Mouse (Mus musculus): ENCODE results near the gene M1ap.

- TF ChIP-seq CTCF (IDR thresholded peaks at IDR 0.05; ENCODE audit: low read depth): no peak
- TF ChIP-seq EP300 (IDR thresholded peaks at IDR 0.05; ENCODE audit: low read depth): no peak
These were observed 19.1 kb upstream of the M1ap start for GRCm38 (mm10) chr6:82927617-82928016.
